Mouse (Mus musculus) MEL (cell line): ENCODE measurements around the gene Igf1r.

Source experiments
- CTCF ChIP-seq, 3 experiments: IDR thresholded peaks in 2 of 3; conservative IDR thresholded peaks in 1 of 3; 2 replicates each; pipeline ENCODE4 v1.5.1; 2011 to 2012; ENCODE audit warnings: low read length in 3 of 3, low read depth in 2 of 3, mild to moderate bottlenecking in 2 of 3, improper control_type of control experiment in 1 of 3, inconsistent platforms in 1 of 3, mixed read lengths in 1 of 3, moderate library complexity in 1 of 3; ENCODE audit not compliant: control insufficient read depth in 1 of 3, insufficient read depth in 1 of 3, poor library complexity in 1 of 3, severe bottlenecking in 1 of 3
- ELF1 ChIP-seq: IDR thresholded peaks from 2 replicates; pipeline ENCODE4 v1.6.1; 2014; ENCODE audit warnings: low read depth, mild to moderate bottlenecking, inconsistent platforms, low read length, improper control_type of control experiment, moderate library complexity
- EP300 ChIP-seq, 2 experiments: IDR thresholded peaks; 2 replicates each; pipeline ENCODE4 v1.6.1; 2011; ENCODE audit warnings: improper control_type of control experiment in 2 of 2, low read length in 2 of 2, low read depth in 1 of 2, mild to moderate bottlenecking in 1 of 2
- JUND ChIP-seq: IDR thresholded peaks from 2 replicates; pipeline ENCODE4 v1.6.1; 2011; ENCODE audit warnings: low read depth, mild to moderate bottlenecking, improper control_type of control experiment, low read length
- MAFK ChIP-seq: IDR thresholded peaks from 2 replicates; pipeline ENCODE4 v1.6.1; 2011; ENCODE audit warnings: low read depth, mild to moderate bottlenecking, low read length, improper control_type of control experiment, borderline replicate concordance
- MYC ChIP-seq: IDR thresholded peaks from 2 replicates; pipeline ENCODE4 v1.6.1; 2011; ENCODE audit warnings: low read depth, mild to moderate bottlenecking, low read length, improper control_type of control experiment, moderate library complexity
- NELFE ChIP-seq: IDR thresholded peaks from 2 replicates; pipeline ENCODE4 v1.6.1; 2011; ENCODE audit warnings: low read depth, low read length, improper control_type of control experiment
- NRF1 ChIP-seq: IDR thresholded peaks from 2 replicates; pipeline ENCODE4 v1.6.1; 2014; ENCODE audit warnings: low read depth, mild to moderate bottlenecking, inconsistent platforms, low read length, improper control_type of control experiment, moderate library complexity; ENCODE audit not compliant: poor library complexity, insufficient read depth, severe bottlenecking
- POLR2AphosphoS5 ChIP-seq: IDR thresholded peaks from 2 replicates; pipeline ENCODE4 v1.6.1; 2012; ENCODE audit warnings: low read depth, borderline replicate concordance, mild to moderate bottlenecking, inconsistent platforms, low read length, moderate library complexity, mixed read lengths
- RCOR1 ChIP-seq: IDR thresholded peaks from 2 replicates; pipeline ENCODE4 v1.6.1; 2012; ENCODE audit warnings: low read depth, mild to moderate bottlenecking, inconsistent platforms, low read length, improper control_type of control experiment
- SIN3A ChIP-seq: IDR thresholded peaks from 2 replicates; pipeline ENCODE4 v1.6.1; 2012; ENCODE audit warnings: low read length, improper control_type of control experiment, inconsistent platforms
- USF1 ChIP-seq: IDR thresholded peaks from 2 replicates; pipeline ENCODE4 v1.6.1; 2014; ENCODE audit warnings: low read depth, mild to moderate bottlenecking, inconsistent platforms, low read length, improper control_type of control experiment, moderate library complexity

DNA sequence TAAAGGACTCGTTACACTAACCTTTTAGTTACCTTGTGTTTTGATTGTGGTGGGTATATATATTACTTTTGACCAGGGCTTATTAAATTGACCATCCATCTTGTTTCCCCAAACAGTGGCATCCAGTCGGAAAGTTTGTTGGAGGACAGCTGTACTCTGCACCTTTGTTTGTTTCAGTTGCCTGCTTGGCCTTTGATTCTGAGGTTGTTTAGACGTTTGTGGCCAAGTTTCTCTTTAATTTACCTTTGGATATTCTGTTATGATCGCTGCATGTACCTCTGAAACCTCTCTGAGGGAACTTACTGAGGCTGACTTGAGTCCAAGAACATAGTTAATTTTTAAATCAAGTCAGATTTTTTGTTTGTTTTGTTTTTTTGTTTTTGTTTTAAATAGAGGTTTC is 94.5 kb downstream of the Igf1r start:
- TF ChIP-seq POLR2AphosphoS5 = no peak
- no peak for TF ChIP-seq NELFE
- TF ChIP-seq SIN3A = no peak
- TF ChIP-seq CTCF (IDR thresholded peaks at IDR 0.05 in 2 of 3, conservative IDR thresholded peaks at IDR 0.05 in 1 of 3; ENCODE audit: control insufficient read depth in 1 of 3, insufficient read depth in 1 of 3, low read depth in 2 of 3, low read length in 3 of 3, poor library complexity in 1 of 3, severe bottlenecking in 1 of 3) = no peak
- TF ChIP-seq ELF1 = no peak
- TF ChIP-seq MAFK = no peak
- TF ChIP-seq EP300 (IDR thresholded peaks at IDR 0.05; ENCODE audit: low read depth in 1 of 2, low read length in 2 of 2) = no peak
- TF ChIP-seq JUND = no peak
- TF ChIP-seq MYC = no peak
- no peak for TF ChIP-seq NRF1
- TF ChIP-seq USF1 = no peak
- TF ChIP-seq RCOR1 = no peak
